Mouse (Mus musculus) CH12.LX (cell line): ENCODE data around the gene Lsm3. TPM values are rescaled to one million over a fixed set of nuclear protein-coding genes. Genes with fewer than 3 reads are reported as not detected.

ENCODE experiments used
- DNase-seq: peaks from one replicate; pipeline ENCODE4 v3.0.0-alpha.2; 2013; ENCODE audit errors: extremely low read depth
- H3K27ac ChIP-seq: 2 replicates; pipeline ENCODE4 v1.5.1; 2012; ENCODE audit warnings: low read depth, mild to moderate bottlenecking, control low read depth, moderate library complexity; ENCODE audit not compliant: insufficient read depth
- H3K27me3 ChIP-seq: replicated peaks from 2 replicates; pipeline ENCODE3; 2012; ENCODE audit warnings: inconsistent platforms
- H3K36me3 ChIP-seq, 2 experiments: replicated peaks in 1 of 2; 2 replicates each; pipeline versions ENCODE3 to v1.6.1; 2012; ENCODE audit warnings: inconsistent platforms in 1 of 2, low read length in 1 of 2, mild to moderate bottlenecking in 1 of 2, mixed read lengths in 1 of 2, moderate library complexity in 1 of 2; ENCODE audit not compliant: control insufficient read depth in 1 of 2, insufficient read depth in 1 of 2
- H3K4me1 ChIP-seq, 2 experiments: 2 replicates each; pipeline ENCODE4 v1.6.1; 2012; ENCODE audit warnings: inconsistent platforms in 1 of 2, moderate library complexity in 1 of 2; ENCODE audit not compliant: insufficient read depth in 2 of 2, control insufficient read depth in 1 of 2
- H3K4me2 ChIP-seq: 2 replicates; pipeline ENCODE4 v1.6.1; 2012; ENCODE audit warnings: low read depth, mild to moderate bottlenecking, control low read depth; ENCODE audit not compliant: poor library complexity, insufficient read depth, severe bottlenecking
- H3K4me3 ChIP-seq, 3 experiments: fragments of 150-350 bp in 1 of 3; sonication (generic) in 1 of 3; replicated peaks in 1 of 3; 2 replicates each; pipeline versions ENCODE3 to v1.5.1; 2011 to 2012; ENCODE audit warnings: low read depth in 2 of 3, low read length in 2 of 3, mild to moderate bottlenecking in 2 of 3, moderate library complexity in 2 of 3, control low read depth in 1 of 3, improper control_type of control experiment in 1 of 3, inconsistent platforms in 1 of 3, mixed read lengths in 1 of 3; ENCODE audit not compliant: poor library complexity in 1 of 3
- H3K79me2 ChIP-seq: replicated peaks from 2 replicates; pipeline ENCODE4 v1.6.1; 2012; ENCODE audit warnings: mild to moderate bottlenecking, moderate library complexity; ENCODE audit not compliant: control insufficient read depth, poor library complexity, insufficient read depth, severe bottlenecking; ENCODE audit errors: extremely low read depth
- H3K9ac ChIP-seq: 2 replicates; pipeline ENCODE4 v1.6.1; 2012; ENCODE audit warnings: low read depth, mild to moderate bottlenecking, control low read depth, moderate library complexity; ENCODE audit not compliant: insufficient read depth
- H3K9me3 ChIP-seq: replicated peaks from 2 replicates; pipeline ENCODE3; 2012; ENCODE audit warnings: low read length, inconsistent platforms, mixed read lengths
- BHLHE40 ChIP-seq: IDR thresholded peaks from 2 replicates; pipeline ENCODE4 v1.6.1; 2011; ENCODE audit warnings: mild to moderate bottlenecking, low read depth, low read length, improper control_type of control experiment
- CHD1 ChIP-seq: IDR thresholded peaks from 2 replicates; pipeline ENCODE4 v1.6.1; 2012; ENCODE audit warnings: low read depth, low read length, improper control_type of control experiment, inconsistent platforms
- CHD2 ChIP-seq: IDR thresholded peaks from 2 replicates; pipeline ENCODE4 v1.6.1; 2011; ENCODE audit warnings: low read length, improper control_type of control experiment
- E2F4 ChIP-seq: IDR thresholded peaks from 2 replicates; pipeline ENCODE4 v1.6.1; 2011; ENCODE audit warnings: low read depth, low read length, improper control_type of control experiment; ENCODE audit not compliant: insufficient replicate concordance
- ELF1 ChIP-seq: IDR thresholded peaks from 2 replicates; pipeline ENCODE4 v1.6.1; 2014; ENCODE audit warnings: low read depth, mild to moderate bottlenecking, inconsistent platforms, low read length, improper control_type of control experiment
- ETS1 ChIP-seq: conservative IDR thresholded peaks from 2 replicates; pipeline ENCODE4 v1.6.1; 2012; ENCODE audit warnings: low read depth, mild to moderate bottlenecking, inconsistent platforms, low read length, improper control_type of control experiment, moderate library complexity
- GABPA ChIP-seq: IDR thresholded peaks from 2 replicates; pipeline ENCODE4 v1.6.1; 2012; ENCODE audit warnings: low read depth, low read length, improper control_type of control experiment, inconsistent platforms; ENCODE audit not compliant: insufficient replicate concordance
- HCFC1 ChIP-seq: IDR thresholded peaks from 2 replicates; pipeline ENCODE4 v1.6.1; 2012; ENCODE audit warnings: low read depth, mild to moderate bottlenecking, inconsistent platforms, low read length, improper control_type of control experiment
- IRF4 ChIP-seq: IDR thresholded peaks from 2 replicates; pipeline ENCODE4 v1.6.1; 2014; ENCODE audit warnings: low read depth, mild to moderate bottlenecking, inconsistent platforms, low read length, improper control_type of control experiment
- JUND ChIP-seq: conservative IDR thresholded peaks from 2 replicates; pipeline ENCODE4 v1.6.1; 2011; ENCODE audit warnings: low read depth, low read length, improper control_type of control experiment
- KAT2A ChIP-seq: IDR thresholded peaks from 2 replicates; pipeline ENCODE4 v1.6.1; 2012; ENCODE audit warnings: low read length, improper control_type of control experiment, inconsistent platforms; ENCODE audit not compliant: insufficient replicate concordance
- MAX ChIP-seq: IDR thresholded peaks from 2 replicates; pipeline ENCODE4 v1.6.1; 2011; ENCODE audit warnings: low read length, improper control_type of control experiment
- MAZ ChIP-seq: IDR thresholded peaks from 2 replicates; pipeline ENCODE4 v1.6.1; 2012; ENCODE audit warnings: low read depth, mild to moderate bottlenecking, inconsistent platforms, low read length, improper control_type of control experiment, moderate library complexity
- MEF2A ChIP-seq: IDR thresholded peaks from 2 replicates; pipeline ENCODE4 v1.6.1; 2014; ENCODE audit warnings: low read depth, mild to moderate bottlenecking, inconsistent platforms, low read length, improper control_type of control experiment, borderline replicate concordance
- MXI1 ChIP-seq: IDR thresholded peaks from 2 replicates; pipeline ENCODE4 v1.6.1; 2011; ENCODE audit warnings: mild to moderate bottlenecking, low read depth, low read length, improper control_type of control experiment
- MYC ChIP-seq: IDR thresholded peaks from 2 replicates; pipeline ENCODE4 v1.6.1; 2011; ENCODE audit warnings: low read depth, mild to moderate bottlenecking, improper control_type of control experiment, low read length
- NELFE ChIP-seq: IDR thresholded peaks from 2 replicates; pipeline ENCODE4 v1.6.1; 2011; ENCODE audit warnings: low read depth, low read length, improper control_type of control experiment
- NRF1 ChIP-seq: IDR thresholded peaks from 2 replicates; pipeline ENCODE4 v1.6.1; 2014; ENCODE audit warnings: low read depth, mild to moderate bottlenecking, inconsistent platforms, low read length, improper control_type of control experiment, moderate library complexity
- PAX5 ChIP-seq: IDR thresholded peaks from 2 replicates; pipeline ENCODE4 v1.6.1; 2012; ENCODE audit warnings: low read length, inconsistent platforms, mixed read lengths
- POLR2A ChIP-seq: IDR thresholded peaks from 2 replicates; pipeline ENCODE4 v1.6.1; 2011; ENCODE audit warnings: low read depth, mild to moderate bottlenecking, improper control_type of control experiment, low read length
- POLR2AphosphoS2 ChIP-seq: IDR thresholded peaks from 2 replicates; pipeline ENCODE4 v1.6.1; 2011; ENCODE audit warnings: low read depth, low read length, improper control_type of control experiment
- RAD21 ChIP-seq: IDR thresholded peaks from 2 replicates; pipeline ENCODE4 v1.6.1; 2011; ENCODE audit warnings: low read depth, mild to moderate bottlenecking, low read length, improper control_type of control experiment, moderate library complexity
- RCOR1 ChIP-seq: conservative IDR thresholded peaks from 2 replicates; pipeline ENCODE4 v1.6.1; 2012; ENCODE audit warnings: low read depth, mild to moderate bottlenecking, inconsistent platforms, low read length, improper control_type of control experiment
- SIN3A ChIP-seq: IDR thresholded peaks from 2 replicates; pipeline ENCODE4 v1.6.1; 2012; ENCODE audit warnings: low read length, improper control_type of control experiment, inconsistent platforms
- TBP ChIP-seq: conservative IDR thresholded peaks from 2 replicates; pipeline ENCODE4 v1.6.1; 2011; ENCODE audit warnings: low read depth, low read length, improper control_type of control experiment
- TCF12 ChIP-seq: IDR thresholded peaks from 2 replicates; pipeline ENCODE4 v1.6.1; 2014; ENCODE audit warnings: low read depth, mild to moderate bottlenecking, inconsistent platforms, low read length, improper control_type of control experiment
- UBTF ChIP-seq: IDR thresholded peaks from 2 replicates; pipeline ENCODE4 v1.6.1; 2012; ENCODE audit warnings: low read depth, mild to moderate bottlenecking, inconsistent platforms, low read length, improper control_type of control experiment, moderate library complexity
- USF2 ChIP-seq: conservative IDR thresholded peaks from 2 replicates; pipeline ENCODE4 v1.6.1; 2011; ENCODE audit warnings: low read depth, low read length, improper control_type of control experiment
- ZC3H11A ChIP-seq: IDR thresholded peaks from 2 replicates; pipeline ENCODE4 v1.6.1; 2012; ENCODE audit warnings: low read depth, mild to moderate bottlenecking, inconsistent platforms, low read length, improper control_type of control experiment
- ZKSCAN1 ChIP-seq: IDR thresholded peaks from 2 replicates; pipeline ENCODE4 v1.6.1; 2012; ENCODE audit warnings: low read depth, inconsistent platforms, low read length, improper control_type of control experiment, borderline replicate concordance
- ZMIZ1 ChIP-seq: IDR thresholded peaks from 2 replicates; pipeline ENCODE4 v1.6.1; 2012; ENCODE audit warnings: low read depth, mild to moderate bottlenecking, inconsistent platforms, low read length, improper control_type of control experiment
- ZNF384 ChIP-seq: IDR thresholded peaks from 2 replicates; pipeline ENCODE4 v1.6.1; 2012; ENCODE audit warnings: low read depth, low read length, improper control_type of control experiment, inconsistent platforms
- dilution Hi-C: fragments of 300-500 bp; cut with MboI; formaldehyde crosslinking; loops from 2 replicates; pipeline ENCODE4 v1.14.3; 2020; ENCODE audit warnings: low sequenced_read_pairs; ENCODE audit not compliant: extremely low pct_unique_long_range_greater_than_20kb, extremely low pct_ligation_motif_present
- in situ Hi-C: fragments of 300-500 bp; cut with MboI; formaldehyde crosslinking; loops from 3 replicates; pipeline ENCODE4 v1.14.3; 2019; ENCODE audit warnings: low sequenced_read_pairs, low pct_ligation_motif_present, low pct_unique_long_range_greater_than_20kb, mixed read lengths
- polyA plus RNA-seq: library from polyadenylated mRNA; unstranded; fragments of >175 nt; gene quantifications from 2 replicates; pipeline ENCODE4 v1.2.1, GENCODE M21; 2012; ENCODE audit warnings: low read depth; ENCODE audit not compliant: insufficient read length
- total RNA-seq, 2 experiments: library from RNA; depleted of rRNA; stranded (reverse); fragments of 300-350 nt in 1 of 2; fragments of >200 nt in 1 of 2; gene quantifications; 2 replicates each; pipeline ENCODE4 v1.2.3; 2012 to 2014

The Lsm3 gene
- total and polyA plus RNA-seq, 3 experiments = 148 to 526 (median 258) TPM

- Histone ChIP-seq H3K27ac (peak within 1 kb of the TSS; percentile 79), H3K4me3 (peak within 1 kb of the TSS; percentile 92 to 97 (median 93)), H3K4me1 (peaks cover 16 to 59% of the 10 kb centered on the region in 2 experiments), H3K9ac (peak within 1 kb of the TSS; percentile 93), H3K79me2 (peaks cover 49% of the 10 kb centered on the region), H3K27me3 (no peaks in the 10 kb centered on the region), H3K9me3 (no peaks in the 10 kb centered on the region), H3K36me3 (peaks cover 16 to 59% of the 10 kb centered on the region in 2 experiments), H3K4me2 (peak within 1 kb of the TSS; percentile 90)
- dilution Hi-C loops (no loop called here), in situ Hi-C loops (no loop called here)
- TF ChIP-seq ZC3H11A = no peak
- TF ChIP-seq MAZ = peak; percentile 25; the same call in 1 of the 2 replicates
- peak; percentile 64; the same call in 1 of the 2 replicates for TF ChIP-seq ZMIZ1
- TF ChIP-seq PAX5 = no peak
- TF ChIP-seq NELFE = peak; percentile 69
- TF ChIP-seq CHD2 = peak; percentile 76
- peak; percentile 79 for TF ChIP-seq ELF1
- TF ChIP-seq TBP = peak; percentile 60; the same call in 1 of the 2 replicates
- peak; percentile 73 for TF ChIP-seq MEF2A
- peak; percentile 85; the same call in 1 of the 2 replicates for TF ChIP-seq MXI1
- TF ChIP-seq RCOR1 = no peak
- TF ChIP-seq MYC = peak; percentile 85; the same call in 1 of the 2 replicates
- TF ChIP-seq BHLHE40 = peak; percentile 38; the same call in 1 of the 2 replicates
- no peak for TF ChIP-seq ZKSCAN1
- peak; percentile 99 for TF ChIP-seq NRF1
- peak; percentile 46; the same call in 1 of the 2 replicates for TF ChIP-seq POLR2AphosphoS2
- TF ChIP-seq ETS1 = no peak
- peak; percentile 68 for TF ChIP-seq MAX
- TF ChIP-seq RAD21 = no peak
- TF ChIP-seq JUND = no peak
- TF ChIP-seq CHD1 = no peak
- TF ChIP-seq TCF12 = peak; percentile 71
- TF ChIP-seq KAT2A = peak; percentile 100
- TF ChIP-seq GABPA = peak; percentile 96; the same call in 1 of the 2 replicates
- peak; percentile 56; the same call in 1 of the 2 replicates for TF ChIP-seq UBTF
- no peak for TF ChIP-seq USF2
- TF ChIP-seq ZNF384 = no peak
- peak; percentile 86 for TF ChIP-seq POLR2A
- TF ChIP-seq HCFC1 = peak; percentile 100
- TF ChIP-seq SIN3A = peak; percentile 83
- TF ChIP-seq E2F4 = peak; percentile 79; the same call in 1 of the 2 replicates
- TF ChIP-seq IRF4 = peak; percentile 2; the same call in 1 of the 2 replicates
- peak; percentile 99 for DNase-seq
Observed at GRCm38 (mm10) chr6:91472868-91473804, 42.6 kb upstream of the Lsm3 start, which contains the start of the genes Chchd4 and Tmem43. Chchd4 (minus strand) TSS chr6:91473546. Tmem43 (plus strand) TSS chr6:91473703.
